Mouse (Mus musculus): ENCODE measurements around the gene Rnf41. TPM values are rescaled to one million over a fixed set of nuclear protein-coding genes. Genes with fewer than 3 reads are reported as not detected.

Rnf41 gene
- polyA plus RNA-seq, 1 experiment from 2014 or later, result 73.4 TPM

DNA sequence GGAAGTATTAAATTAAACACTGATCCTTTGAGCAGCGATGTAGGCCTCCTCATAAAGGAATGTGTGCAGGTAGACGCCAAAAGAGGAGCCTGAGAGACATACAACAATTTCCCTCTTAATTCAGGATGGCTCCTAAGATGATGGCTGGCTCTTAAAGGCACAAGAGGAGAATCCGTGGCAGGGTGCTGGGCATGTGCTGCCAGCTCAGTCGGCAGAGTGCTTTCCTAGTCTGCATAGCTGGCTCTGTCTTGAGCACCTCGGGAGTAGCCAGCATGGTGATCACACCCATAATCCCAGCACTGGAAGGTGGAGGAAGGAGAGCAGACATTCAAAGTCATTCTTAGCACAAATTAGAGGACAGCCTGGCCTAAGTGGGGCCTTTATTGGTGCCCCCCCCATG, 24.4 kb downstream of the Rnf41 start:
- H3K27me3 ChIP-seq, result no peaks in the 10 kb centered on the region
- H3K36me3 ChIP-seq, result peaks cover 89% of the 10 kb centered on the region
- H3K4me1 ChIP-seq (replicated peaks), result peaks cover 10% of the 10 kb centered on the region; the same call in 1 of the 2 replicates
- WGBS, result 88% methylated on average over 5 of the region's 5 CpGs
- H3K9ac ChIP-seq, result no peak overlapping the region
- H3K27ac ChIP-seq (replicated peaks), result peak overlapping the region; percentile 4; the same call in 1 of the 2 replicates
- no peak overlapping the region for H3K4me2 ChIP-seq
- no peak overlapping the region for H3K4me3 ChIP-seq
- no peak for ATAC-seq (ENCODE audit: low read depth)
- H3K9me3 ChIP-seq, result no peaks in the 10 kb centered on the region

DNA sequence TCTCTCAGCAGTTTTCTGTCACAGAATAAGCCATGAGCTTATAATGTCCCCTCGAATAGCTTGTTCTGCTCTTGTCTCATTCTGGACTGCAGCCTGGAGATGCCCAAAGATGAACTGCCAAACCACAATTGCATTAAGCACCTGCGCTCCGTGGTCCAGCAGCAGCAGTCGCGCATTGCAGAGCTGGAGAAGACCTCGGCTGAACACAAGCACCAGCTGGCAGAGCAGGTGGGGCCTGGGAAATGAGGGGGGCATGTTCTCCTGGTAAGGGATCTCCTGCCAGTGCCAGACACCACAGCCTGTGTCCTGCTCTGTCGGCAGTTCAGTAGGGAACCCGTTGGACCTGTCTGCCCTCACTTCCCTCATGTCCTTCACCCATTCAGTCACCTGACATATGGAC, 24.9 kb downstream of the Rnf41 start:
- Histone ChIP-seq H3K27ac (replicated peaks) (no peak overlapping the region), H3K36me3 (peaks cover 89% of the 10 kb centered on the region), H3K27me3 (no peaks in the 10 kb centered on the region), H3K4me2 (no peak overlapping the region), H3K4me3 (no peak overlapping the region), H3K4me1 (replicated peaks) (peaks cover 10% of the 10 kb centered on the region; the same call in 1 of the 2 replicates), H3K9me3 (no peaks in the 10 kb centered on the region), H3K9ac (no peak overlapping the region)
- 80% methylated on average over 8 of the region's 8 CpGs for WGBS
- no peak for ATAC-seq (ENCODE audit: low read depth)

DNA sequence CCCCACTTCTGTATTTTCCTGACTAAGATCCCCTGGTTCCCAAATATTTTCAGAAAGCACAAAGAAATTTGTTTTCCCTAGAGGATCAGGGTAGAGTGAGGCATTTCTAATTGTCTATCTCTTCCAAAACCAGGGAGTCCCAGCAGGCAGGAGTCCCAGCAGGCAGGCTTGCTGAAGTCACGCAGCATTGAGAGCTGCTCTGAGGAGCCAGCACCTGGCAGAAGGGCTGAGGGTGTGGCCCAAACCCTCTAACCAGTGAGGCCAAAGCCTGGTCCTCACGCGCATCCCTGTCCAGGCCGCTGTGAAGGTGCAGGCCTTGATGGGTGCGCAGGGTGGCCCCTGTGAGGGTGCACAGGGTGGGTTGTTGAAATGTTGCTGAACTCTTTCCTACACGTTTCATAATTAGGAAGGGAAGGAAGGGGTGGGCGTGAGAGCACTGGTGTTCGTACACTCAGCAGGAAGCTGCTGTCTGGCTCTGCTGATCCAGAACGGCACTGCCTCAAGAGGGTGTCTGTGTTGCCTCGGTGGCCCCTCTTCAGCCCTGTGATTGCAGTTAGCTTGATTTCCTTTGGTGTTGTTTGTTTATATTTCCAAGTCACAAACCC, 27.3 kb downstream of the Rnf41 start:
- Histone ChIP-seq H3K4me3 (no peak overlapping the region), H3K36me3 (peaks cover 84% of the 10 kb centered on the region), H3K4me1 (replicated peaks) (peaks cover 10% of the 10 kb centered on the region; the same call in 1 of the 2 replicates), H3K4me2 (no peak overlapping the region), H3K27me3 (no peaks in the 10 kb centered on the region), H3K9ac (no peak overlapping the region), H3K9me3 (no peaks in the 10 kb centered on the region), H3K27ac (replicated peaks) (no peak overlapping the region)
- 79% methylated on average over 10 of the region's 10 CpGs for WGBS
- ATAC-seq (ENCODE audit: low read depth), result no peak

DNA sequence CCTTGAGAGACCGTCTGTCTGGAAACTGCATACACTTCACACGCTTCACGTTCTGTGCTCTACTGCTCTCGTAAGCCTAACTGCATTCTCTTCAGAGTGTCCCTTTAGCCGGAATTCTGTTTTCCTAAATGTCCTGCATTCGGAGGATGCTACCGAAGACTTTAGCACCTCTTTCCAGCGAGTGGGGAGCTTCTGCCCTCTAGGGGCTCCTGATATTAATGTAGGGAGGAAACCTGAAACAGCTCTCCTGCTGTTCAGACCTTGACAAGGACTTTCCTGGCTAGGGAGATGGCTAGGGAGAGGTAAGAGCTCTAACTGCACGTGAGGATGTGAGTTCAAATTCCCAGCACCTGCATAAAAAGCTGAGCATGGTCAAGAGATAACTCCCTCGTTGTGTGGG, 28.9 kb downstream of the Rnf41 start:
- Histone ChIP-seq H3K4me1 (replicated peaks) (peaks cover 3% of the 10 kb centered on the region; the same call in 1 of the 2 replicates), H3K27ac (replicated peaks) (no peak overlapping the region), H3K4me3 (no peak overlapping the region), H3K9ac (no peak overlapping the region; the same call in 1 of the 2 replicates), H3K4me2 (no peak overlapping the region), H3K36me3 (peaks cover 71% of the 10 kb centered on the region), H3K27me3 (no peaks in the 10 kb centered on the region), H3K9me3 (no peaks in the 10 kb centered on the region)
- 65% methylated on average over 10 of the region's 10 CpGs for WGBS
- ATAC-seq (ENCODE audit: low read depth), result no peak

DNA sequence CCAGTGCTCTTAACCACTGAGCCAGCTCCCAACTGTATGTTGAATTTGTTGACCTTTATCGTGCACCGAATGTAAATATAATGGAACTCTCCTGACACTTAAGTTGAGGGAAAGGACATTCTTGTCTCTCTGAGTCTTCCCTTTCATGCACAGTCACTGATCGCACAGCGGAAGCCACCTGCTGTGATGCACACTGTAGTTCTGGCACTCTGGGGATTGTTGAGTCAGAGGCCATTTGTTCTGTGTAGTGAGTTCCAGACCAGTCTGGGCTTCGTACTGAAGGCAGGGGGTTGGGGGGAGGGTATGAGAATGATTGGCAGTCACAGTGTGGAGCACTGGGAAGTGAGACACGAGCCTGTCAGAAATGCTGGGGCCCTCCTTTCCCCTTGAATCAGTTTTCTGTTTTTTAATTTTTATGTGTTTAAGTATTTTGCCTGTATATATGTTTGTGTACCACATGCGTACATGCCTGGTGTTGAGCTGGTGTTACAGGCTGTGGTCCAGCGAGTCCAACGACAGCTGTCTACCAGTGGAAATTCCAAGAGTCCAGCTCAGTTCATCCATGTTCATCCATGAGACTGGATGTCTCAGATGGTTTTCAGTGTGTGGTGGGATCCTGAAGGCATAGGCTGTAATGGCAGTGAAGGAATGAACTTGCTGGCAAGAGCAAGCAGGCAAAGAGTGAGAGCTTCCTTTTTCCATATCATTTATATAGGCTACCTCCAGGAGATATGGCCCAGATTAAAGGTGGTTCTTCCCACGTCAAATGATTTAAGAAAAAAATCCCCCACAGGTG, 30.1 kb downstream of the Rnf41 start:
- no peaks in the 10 kb centered on the region for H3K9me3 ChIP-seq
- H3K4me1 ChIP-seq (replicated peaks), result no peaks in the 10 kb centered on the region
- H3K4me3 ChIP-seq, result no peak overlapping the region
- no peak overlapping the region for H3K27ac ChIP-seq (replicated peaks)
- 87% methylated on average over 10 of the region's 10 CpGs for WGBS
- H3K36me3 ChIP-seq, result peaks cover 60% of the 10 kb centered on the region
- no peak overlapping the region for H3K4me2 ChIP-seq
- H3K9ac ChIP-seq, result no peak overlapping the region
- H3K27me3 ChIP-seq, result no peaks in the 10 kb centered on the region
- ATAC-seq (ENCODE audit: low read depth), result no peak

DNA sequence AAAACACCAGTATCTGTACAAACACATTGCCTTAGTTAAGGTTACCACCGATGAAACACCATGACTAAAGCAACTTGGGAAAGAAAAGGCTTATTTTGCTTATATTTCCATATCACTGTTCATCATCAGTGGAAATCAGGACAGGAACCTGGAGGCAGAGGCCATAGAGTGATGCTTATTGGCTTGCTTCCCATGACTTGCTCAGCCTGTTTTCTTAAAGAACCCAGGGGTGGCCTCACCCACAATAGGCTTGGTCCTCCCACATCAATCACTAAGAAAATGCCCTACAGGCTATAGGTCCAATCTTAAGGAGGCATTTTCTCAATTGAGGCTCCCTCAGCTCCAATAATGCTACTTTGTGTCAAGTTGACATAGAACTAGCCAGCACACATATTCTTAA, 31.3 kb downstream of the Rnf41 start:
- Histone ChIP-seq H3K4me1 (replicated peaks) (no peaks in the 10 kb centered on the region), H3K27me3 (no peaks in the 10 kb centered on the region), H3K4me3 (no peak overlapping the region), H3K9ac (no peak overlapping the region), H3K4me2 (no peak overlapping the region), H3K9me3 (no peaks in the 10 kb centered on the region), H3K27ac (replicated peaks) (no peak overlapping the region), H3K36me3 (peaks cover 48% of the 10 kb centered on the region)
- ATAC-seq (ENCODE audit: low read depth), result no peak
- 90% methylated on average over 1 of the region's 1 CpGs for WGBS

DNA sequence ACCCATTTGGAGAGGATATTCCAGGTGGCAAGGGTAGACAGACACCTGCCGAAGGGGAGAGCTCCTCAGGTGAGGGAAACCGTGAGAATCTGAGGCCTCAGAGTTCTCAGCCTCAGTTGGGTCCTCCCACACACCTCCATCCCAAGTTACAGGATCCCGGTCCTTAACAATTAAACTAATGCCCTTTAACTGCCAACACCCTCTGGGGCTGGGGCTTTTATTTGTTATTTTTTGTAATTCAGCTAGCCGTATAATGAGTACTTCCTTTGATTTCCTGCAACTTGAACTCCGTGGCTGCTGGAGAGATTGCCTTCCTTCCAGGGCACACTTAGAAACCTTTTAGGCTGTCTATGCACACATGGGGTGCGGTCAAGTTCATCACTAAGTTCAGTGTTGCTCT, 32.9 kb downstream of the Rnf41 start:
- Histone ChIP-seq H3K27ac (replicated peaks) (no peak overlapping the region), H3K27me3 (no peaks in the 10 kb centered on the region), H3K36me3 (peaks cover 31% of the 10 kb centered on the region), H3K4me2 (no peak overlapping the region), H3K4me1 (replicated peaks) (no peaks in the 10 kb centered on the region), H3K9ac (no peak overlapping the region), H3K4me3 (no peak overlapping the region), H3K9me3 (no peaks in the 10 kb centered on the region)
- 74% methylated on average over 6 of the region's 6 CpGs for WGBS
- ATAC-seq (ENCODE audit: low read depth), result no peak

DNA sequence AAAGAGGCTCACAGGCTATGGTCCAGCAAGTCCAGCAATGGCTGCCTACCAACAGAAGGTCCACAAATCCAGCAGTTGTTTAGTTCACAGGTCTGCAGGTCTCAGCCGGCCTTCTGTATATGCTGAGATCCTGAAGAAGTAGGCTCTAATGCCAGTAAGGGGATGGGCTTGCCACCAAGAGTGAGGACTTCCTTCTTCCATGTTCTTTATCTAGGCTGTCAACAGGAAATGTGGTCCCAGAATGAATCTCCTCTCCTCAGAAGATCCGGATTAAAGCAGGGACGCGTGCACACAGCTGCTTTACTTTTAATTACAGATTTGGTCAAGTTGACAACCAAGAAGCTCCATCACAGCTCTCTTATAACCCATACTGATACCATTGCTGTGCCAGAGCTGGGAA, 34.0 kb downstream of the Rnf41 start:
- WGBS, result 85% methylated on average over 4 of the region's 4 CpGs
- Histone ChIP-seq H3K36me3 (peaks cover 21% of the 10 kb centered on the region), H3K27ac (replicated peaks) (no peak overlapping the region), H3K4me2 (no peak overlapping the region), H3K9me3 (no peaks in the 10 kb centered on the region), H3K4me3 (no peak overlapping the region), H3K4me1 (replicated peaks) (no peaks in the 10 kb centered on the region), H3K27me3 (no peaks in the 10 kb centered on the region), H3K9ac (no peak overlapping the region)
- no peak for ATAC-seq (ENCODE audit: low read depth)

DNA sequence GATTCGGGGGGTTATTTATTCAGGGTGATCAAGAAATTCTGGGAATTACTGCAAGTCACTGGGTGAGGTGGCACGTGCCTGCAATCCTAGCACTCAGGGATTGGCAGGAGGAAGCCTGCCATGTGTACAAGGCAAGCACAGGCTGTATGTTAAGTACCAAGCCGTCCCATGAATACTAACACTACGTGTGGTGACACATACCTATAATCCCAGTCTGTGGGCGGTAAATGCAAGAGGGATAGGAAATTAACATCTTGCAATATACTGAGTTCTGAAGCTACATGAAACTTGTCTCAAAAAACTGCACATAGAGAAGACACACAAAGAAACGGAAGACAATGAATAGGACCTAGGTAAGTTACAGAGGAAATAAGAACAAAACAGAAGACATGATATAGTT, 39.6 kb downstream of the Rnf41 start:
- WGBS, result 87% methylated on average over 6 of the region's 6 CpGs

DNA sequence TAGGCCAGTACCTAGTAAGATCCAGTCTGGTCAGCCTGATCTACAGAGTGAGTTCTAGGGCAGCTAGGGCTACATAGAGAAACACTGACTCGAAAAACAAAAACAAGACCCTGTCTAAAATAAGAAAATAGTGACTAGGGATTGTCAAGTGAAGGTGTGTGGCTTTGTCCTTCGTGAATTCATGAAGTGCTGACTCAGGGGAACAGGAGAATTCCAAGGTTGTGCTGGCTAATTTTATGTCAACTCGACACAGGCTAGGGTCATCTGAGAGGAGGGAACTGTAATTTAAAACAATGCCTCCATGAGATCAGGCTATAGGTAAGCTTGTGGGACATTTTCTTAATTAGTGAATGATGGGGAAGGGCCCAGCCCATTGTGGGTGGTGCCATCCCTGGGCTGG, 43.0 kb downstream of the Rnf41 start:
- ATAC-seq (ENCODE audit: low read depth), result no peak
- WGBS, result 80% methylated on average over 3 of the region's 3 CpGs
- no peak overlapping the region for H3K9ac ChIP-seq
- H3K36me3 ChIP-seq, result no peaks in the 10 kb centered on the region
- no peaks in the 10 kb centered on the region for H3K9me3 ChIP-seq
- H3K27ac ChIP-seq (replicated peaks), result no peak overlapping the region
- H3K27me3 ChIP-seq, result no peaks in the 10 kb centered on the region
- H3K4me1 ChIP-seq (replicated peaks), result no peaks in the 10 kb centered on the region
- no peak overlapping the region for H3K4me2 ChIP-seq
- no peak overlapping the region for H3K4me3 ChIP-seq

More for the DNA sequence above, 39.6 kb downstream of the Rnf41 start:
- no peak for ATAC-seq (ENCODE audit: low read depth)
- no peaks in the 10 kb centered on the region for H3K4me1 ChIP-seq (replicated peaks)
- no peaks in the 10 kb centered on the region for H3K36me3 ChIP-seq
- H3K9me3 ChIP-seq, result no peaks in the 10 kb centered on the region
- no peaks in the 10 kb centered on the region for H3K27me3 ChIP-seq
- no peak overlapping the region for H3K4me3 ChIP-seq
- H3K9ac ChIP-seq, result no peak overlapping the region
- no peak overlapping the region for H3K4me2 ChIP-seq
- no peak overlapping the region for H3K27ac ChIP-seq (replicated peaks)

DNA sequence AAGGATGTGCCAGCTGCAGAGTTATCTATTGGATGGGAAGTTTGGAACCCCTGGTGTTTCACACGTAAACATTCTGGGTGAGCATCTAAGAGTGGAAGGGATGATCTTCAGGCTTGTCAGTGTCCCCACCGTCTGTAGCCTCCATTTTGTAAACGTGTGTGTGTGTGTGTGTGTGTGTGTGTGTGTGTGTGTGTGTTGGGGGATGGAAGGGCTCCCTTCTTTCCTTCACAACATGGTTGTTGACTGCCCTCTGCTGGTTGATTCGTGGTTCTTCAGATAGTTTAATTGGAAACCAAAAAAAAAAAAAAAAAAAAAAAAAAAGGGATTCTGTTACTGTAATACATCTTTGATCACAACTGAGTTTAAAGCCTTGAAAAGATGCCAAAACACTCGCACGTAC, 43.8 kb downstream of the Rnf41 start:
- Histone ChIP-seq H3K9me3 (no peaks in the 10 kb centered on the region), H3K36me3 (no peaks in the 10 kb centered on the region), H3K4me3 (no peak overlapping the region), H3K4me2 (peak overlapping the region; percentile 31), H3K27ac (replicated peaks) (no peak overlapping the region), H3K4me1 (replicated peaks) (peaks cover 2% of the 10 kb centered on the region; the same call in 1 of the 2 replicates), H3K27me3 (no peaks in the 10 kb centered on the region), H3K9ac (no peak overlapping the region)
- no peak for ATAC-seq (ENCODE audit: low read depth)
- 1% methylated on average over 6 of the region's 6 CpGs for whole genome bisulfite sequencing

DNA sequence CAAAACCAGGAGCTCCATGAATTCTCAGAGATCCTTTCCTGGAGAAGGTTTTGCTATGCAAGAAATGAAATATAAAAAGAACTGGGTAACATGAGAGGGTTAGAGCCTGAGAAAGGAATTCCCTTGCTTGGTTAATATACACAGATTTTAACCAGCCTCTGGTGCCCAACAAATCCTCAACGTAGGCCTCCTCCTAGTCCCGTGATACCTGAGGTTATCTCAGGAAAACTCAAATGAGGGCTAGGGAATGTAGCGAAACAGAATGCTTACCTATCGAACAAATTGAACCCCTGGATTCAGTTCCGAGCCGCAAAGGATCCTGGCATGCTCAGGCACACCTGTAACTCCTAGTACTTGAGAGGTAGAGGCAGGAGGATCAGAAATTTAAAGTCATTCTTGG, 46.2 kb downstream of the Rnf41 start:
- 89% methylated on average over 6 of the region's 6 CpGs for WGBS
- Histone ChIP-seq H3K4me3 (peak overlapping the region; percentile 66; the same call in 1 of the 2 replicates), H3K27ac (replicated peaks) (no peak overlapping the region), H3K9ac (no peak overlapping the region), H3K27me3 (no peaks in the 10 kb centered on the region), H3K36me3 (peaks cover 14% of the 10 kb centered on the region), H3K9me3 (no peaks in the 10 kb centered on the region), H3K4me1 (replicated peaks) (peaks cover 14% of the 10 kb centered on the region), H3K4me2 (peak overlapping the region; percentile 87; the same call in 1 of the 2 replicates)
- no peak for ATAC-seq (ENCODE audit: low read depth)

Data from neural tube, embryonic 13.5 days (tissue).